Mouse (Mus musculus) megakaryocyte, embryonic 14.5 days (primary cell): ENCODE data around the gene Msl2.

Experiments used
- FLI1 ChIP-seq: IDR thresholded peaks from 2 replicates; pipeline ENCODE4 v1.6.1; 2012; ENCODE audit warnings: low read length, inconsistent platforms, mixed read lengths
- GATA1 ChIP-seq: IDR thresholded peaks from 3 replicates; pipeline ENCODE4 v1.6.1; 2012; ENCODE audit warnings: mixed read lengths, low read length, inconsistent platforms, borderline replicate concordance

DNA sequence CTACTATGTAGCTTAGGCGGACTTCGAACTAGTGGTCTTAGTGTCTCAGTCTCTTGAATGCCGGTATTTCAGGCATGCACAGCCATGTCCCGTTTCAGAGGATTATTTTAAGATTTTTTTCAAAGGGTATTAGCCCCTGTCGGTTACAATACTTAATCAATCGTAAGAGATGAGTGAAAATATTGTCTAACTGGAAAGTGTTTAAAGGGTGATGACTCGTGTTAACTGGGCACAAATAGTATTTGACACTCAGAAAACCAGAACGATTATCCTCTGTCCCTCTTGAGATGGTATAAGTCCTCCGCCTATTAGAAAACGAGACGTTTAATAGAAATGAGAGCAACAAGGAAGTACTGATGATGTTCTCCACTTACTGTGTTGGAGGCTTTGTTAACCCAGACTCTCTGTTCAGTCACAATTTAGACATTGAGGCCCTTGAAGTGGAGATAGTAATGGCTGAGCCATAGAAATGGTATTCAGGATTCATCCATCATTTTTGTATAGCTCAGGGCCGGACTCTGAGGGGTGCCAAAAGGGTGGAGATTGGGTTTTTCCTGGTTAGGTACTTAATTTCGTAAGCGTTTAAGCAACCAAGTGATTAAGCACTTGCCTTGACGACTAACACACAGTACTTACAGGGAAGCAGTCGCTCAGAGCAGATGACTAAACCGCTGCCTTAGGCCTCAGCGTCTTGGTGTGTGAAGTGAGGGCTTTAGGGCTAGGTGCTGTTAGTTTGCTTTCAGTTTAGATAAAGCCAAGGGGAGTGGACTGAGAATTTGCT lies 2.4 kb downstream of the Msl2 start:
- no peak for TF ChIP-seq GATA1
- TF ChIP-seq FLI1 = no peak
